Mouse (Mus musculus): ENCODE measurements around the gene Rnaseh2b. TPM values are rescaled to one million over a fixed set of nuclear protein-coding genes. Genes with fewer than 3 reads are reported as not detected.

The Rnaseh2b gene
- polyA plus RNA-seq, 1 experiment from 2014 or later: 58.1 TPM

- ATAC-seq (replicated peaks; ENCODE audit: low FRiP score, low TSS enrichment, low read depth): no peak
- WGBS: 30% methylated on average over 2 of the region's 2 CpGs
Measured at GRCm38 (mm10) chr14:62327171-62327570, 34.8 kb downstream of the Rnaseh2b start.

DNA sequence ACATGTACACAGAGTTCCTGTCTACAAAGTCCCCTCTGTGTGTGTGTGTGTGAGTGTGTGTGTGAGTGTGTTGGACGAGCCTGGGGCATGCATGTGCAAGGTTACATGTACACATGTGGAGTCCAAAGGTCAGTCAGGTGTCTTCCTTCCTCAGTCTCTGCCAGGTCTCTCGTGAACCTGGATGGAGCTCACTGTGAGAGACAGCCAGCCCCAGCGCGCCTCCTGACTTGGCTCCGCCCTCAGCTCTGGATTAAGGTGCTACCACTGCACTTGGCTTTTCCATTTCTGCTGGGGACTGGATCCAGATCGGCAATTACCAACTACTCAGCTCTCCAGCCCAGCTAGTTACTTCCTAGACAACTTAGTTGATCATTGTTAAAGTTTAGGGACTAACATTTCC is 36.2 kb downstream of the Rnaseh2b start:
- Histone ChIP-seq H3K27ac (ENCODE audit: low read depth) (no peak overlapping the region), H3K27me3 (replicated peaks; ENCODE audit: control insufficient read depth, insufficient read depth, low read length) (no peaks in the 10 kb centered on the region), H3K9me3 (ENCODE audit: control insufficient read depth, low read length) (no peaks in the 10 kb centered on the region), H3K9ac (ENCODE audit: low read length) (no peak overlapping the region), H3K36me3 (ENCODE audit: control insufficient read depth, insufficient read depth, low read length) (no peaks in the 10 kb centered on the region), H3K4me2 (ENCODE audit: low read length) (no peak overlapping the region), H3K4me3 (ENCODE audit: low read depth, low read length) (no peak overlapping the region), H3K4me1 (replicated peaks; ENCODE audit: control insufficient read depth, insufficient read depth, low read length) (peaks cover 21% of the 10 kb centered on the region)
- WGBS: 32% methylated on average over 6 of the region's 6 CpGs
- ATAC-seq (replicated peaks; ENCODE audit: low FRiP score, low TSS enrichment, low read depth) (no peak), DNase-seq (ENCODE audit: low spot score) (no peak)

More at GRCm38 (mm10) chr14:62327171-62327570, 34.8 kb downstream of the Rnaseh2b start:
- DNase-seq (ENCODE audit: low spot score): no peak
- Histone ChIP-seq H3K4me2 (ENCODE audit: low read length) (no peak overlapping the region), H3K9ac (ENCODE audit: low read length) (no peak overlapping the region), H3K36me3 (ENCODE audit: control insufficient read depth, insufficient read depth, low read length) (no peaks in the 10 kb centered on the region), H3K9me3 (ENCODE audit: control insufficient read depth, low read length) (no peaks in the 10 kb centered on the region), H3K27me3 (replicated peaks; ENCODE audit: control insufficient read depth, insufficient read depth, low read length) (no peaks in the 10 kb centered on the region), H3K4me3 (ENCODE audit: low read depth, low read length) (no peak overlapping the region), H3K27ac (ENCODE audit: low read depth) (no peak overlapping the region), H3K4me1 (replicated peaks; ENCODE audit: control insufficient read depth, insufficient read depth, low read length) (0 out of 2 replicates have a peak, but pooled peaks cover 10% of the 10 kb centered on the region)

DNA sequence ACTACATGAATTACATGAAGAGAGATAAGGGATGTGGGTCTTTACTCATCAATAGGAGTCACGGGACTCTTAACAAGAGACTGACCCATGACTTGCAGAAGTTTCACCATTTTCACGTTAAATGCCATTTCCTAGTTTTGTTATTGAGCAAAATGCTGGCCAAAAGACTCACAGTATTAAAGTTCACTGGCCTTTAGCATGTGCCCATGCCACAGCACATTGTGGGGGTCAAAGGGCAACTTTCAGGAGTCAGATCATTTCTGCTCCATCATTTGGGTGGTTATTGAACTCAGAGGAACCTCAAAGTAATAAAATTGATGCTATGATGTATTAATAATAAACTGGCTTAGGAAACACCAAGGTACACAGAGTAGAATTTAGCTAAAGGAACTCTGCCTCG is 37.2 kb downstream of the Rnaseh2b start:
- DNase-seq (ENCODE audit: low spot score) (no peak), ATAC-seq (replicated peaks; ENCODE audit: low FRiP score, low TSS enrichment, low read depth) (no peak)
- 83% methylated on average over 3 of the region's 3 CpGs for WGBS
- Histone ChIP-seq H3K9ac (ENCODE audit: low read length) (no peak overlapping the region), H3K4me1 (replicated peaks; ENCODE audit: control insufficient read depth, insufficient read depth, low read length) (peaks cover 21% of the 10 kb centered on the region), H3K4me2 (ENCODE audit: low read length) (no peak overlapping the region), H3K36me3 (ENCODE audit: control insufficient read depth, insufficient read depth, low read length) (no peaks in the 10 kb centered on the region), H3K9me3 (ENCODE audit: control insufficient read depth, low read length) (no peaks in the 10 kb centered on the region), H3K27me3 (replicated peaks; ENCODE audit: control insufficient read depth, insufficient read depth, low read length) (no peaks in the 10 kb centered on the region), H3K4me3 (ENCODE audit: low read depth, low read length) (no peak overlapping the region), H3K27ac (ENCODE audit: low read depth) (no peak overlapping the region)

- 17% methylated on average over 6 of the region's 6 CpGs for WGBS
- Histone ChIP-seq H3K4me3 (ENCODE audit: low read depth, low read length) (peak overlapping the region; percentile 79), H3K9ac (ENCODE audit: low read length) (peak overlapping the region; percentile 83), H3K27me3 (replicated peaks; ENCODE audit: control insufficient read depth, insufficient read depth, low read length) (no peaks in the 10 kb centered on the region), H3K27ac (ENCODE audit: low read depth) (no peak overlapping the region), H3K4me1 (replicated peaks; ENCODE audit: control insufficient read depth, insufficient read depth, low read length) (peaks cover 19% of the 10 kb centered on the region), H3K4me2 (ENCODE audit: low read length) (peak overlapping the region; percentile 86), H3K36me3 (ENCODE audit: control insufficient read depth, insufficient read depth, low read length) (no peaks in the 10 kb centered on the region), H3K9me3 (ENCODE audit: control insufficient read depth, low read length) (no peaks in the 10 kb centered on the region)
- DNase-seq (ENCODE audit: low spot score) (no peak), ATAC-seq (replicated peaks; ENCODE audit: low FRiP score, low TSS enrichment, low read depth) (no peak)
Measured at GRCm38 (mm10) chr14:62331457-62331856, 39.1 kb downstream of the Rnaseh2b start.

GRCm38 (mm10) chr14:62331866-62332619 is 39.7 kb downstream of the Rnaseh2b start:
- peak overlapping the region; percentile 83 for H3K9ac ChIP-seq (ENCODE audit: low read length)
- peak; percentile 86 for ATAC-seq (replicated peaks; ENCODE audit: low FRiP score, low TSS enrichment, low read depth)
- H3K27me3 ChIP-seq (replicated peaks; ENCODE audit: control insufficient read depth, insufficient read depth, low read length): no peaks in the 10 kb centered on the region
- H3K4me1 ChIP-seq (replicated peaks; ENCODE audit: control insufficient read depth, insufficient read depth, low read length): peaks cover 17% of the 10 kb centered on the region
- peak; percentile 97 for DNase-seq (ENCODE audit: low spot score)
- H3K4me3 ChIP-seq (ENCODE audit: low read depth, low read length): peak overlapping the region; percentile 79
- no peaks in the 10 kb centered on the region for H3K9me3 ChIP-seq (ENCODE audit: control insufficient read depth, low read length)
- H3K36me3 ChIP-seq (ENCODE audit: control insufficient read depth, insufficient read depth, low read length): no peaks in the 10 kb centered on the region
- peak overlapping the region; percentile 86 for H3K4me2 ChIP-seq (ENCODE audit: low read length)
- under 1% methylated on average over 62 of the region's 62 CpGs for WGBS
- H3K27ac ChIP-seq (ENCODE audit: low read depth): peak overlapping the region; percentile 86

- H3K4me3 ChIP-seq (ENCODE audit: low read depth, low read length): no peak overlapping the region
Measured at GRCm38 (mm10) chr14:62333909-62334687, 41.7 kb downstream of the Rnaseh2b start.

GRCm38 (mm10) chr14:62339196-62339595 is 46.8 kb downstream of the Rnaseh2b start:
- WGBS: 95% methylated on average over 1 of the region's 1 CpGs
- ATAC-seq (replicated peaks; ENCODE audit: low FRiP score, low TSS enrichment, low read depth) (no peak), DNase-seq (ENCODE audit: low spot score) (no peak)
- H3K4me1 ChIP-seq (replicated peaks; ENCODE audit: control insufficient read depth, insufficient read depth, low read length): peaks cover 9% of the 10 kb centered on the region; the same call in 1 of the 2 replicates
- no peaks in the 10 kb centered on the region for H3K36me3 ChIP-seq (ENCODE audit: control insufficient read depth, insufficient read depth, low read length)
- H3K27ac ChIP-seq (ENCODE audit: low read depth): no peak overlapping the region
- no peaks in the 10 kb centered on the region for H3K9me3 ChIP-seq (ENCODE audit: control insufficient read depth, low read length)
- no peak overlapping the region for H3K9ac ChIP-seq (ENCODE audit: low read length)
- H3K4me3 ChIP-seq (ENCODE audit: low read depth, low read length): no peak overlapping the region
- no peak overlapping the region for H3K4me2 ChIP-seq (ENCODE audit: low read length)
- H3K27me3 ChIP-seq (replicated peaks; ENCODE audit: control insufficient read depth, insufficient read depth, low read length): no peaks in the 10 kb centered on the region

More at GRCm38 (mm10) chr14:62333909-62334687, 41.7 kb downstream of the Rnaseh2b start:
- Histone ChIP-seq H3K4me2 (ENCODE audit: low read length) (no peak overlapping the region), H3K9ac (ENCODE audit: low read length) (no peak overlapping the region), H3K27me3 (replicated peaks; ENCODE audit: control insufficient read depth, insufficient read depth, low read length) (no peaks in the 10 kb centered on the region), H3K9me3 (ENCODE audit: control insufficient read depth, low read length) (no peaks in the 10 kb centered on the region), H3K27ac (ENCODE audit: low read depth) (no peak overlapping the region), H3K36me3 (ENCODE audit: control insufficient read depth, insufficient read depth, low read length) (no peaks in the 10 kb centered on the region), H3K4me1 (replicated peaks; ENCODE audit: control insufficient read depth, insufficient read depth, low read length) (peaks cover 17% of the 10 kb centered on the region)
- peak; percentile 41 for DNase-seq (ENCODE audit: low spot score)
- no peak for ATAC-seq (replicated peaks; ENCODE audit: low FRiP score, low TSS enrichment, low read depth)
- 74% methylated on average over 9 of the region's 9 CpGs for WGBS

DNA sequence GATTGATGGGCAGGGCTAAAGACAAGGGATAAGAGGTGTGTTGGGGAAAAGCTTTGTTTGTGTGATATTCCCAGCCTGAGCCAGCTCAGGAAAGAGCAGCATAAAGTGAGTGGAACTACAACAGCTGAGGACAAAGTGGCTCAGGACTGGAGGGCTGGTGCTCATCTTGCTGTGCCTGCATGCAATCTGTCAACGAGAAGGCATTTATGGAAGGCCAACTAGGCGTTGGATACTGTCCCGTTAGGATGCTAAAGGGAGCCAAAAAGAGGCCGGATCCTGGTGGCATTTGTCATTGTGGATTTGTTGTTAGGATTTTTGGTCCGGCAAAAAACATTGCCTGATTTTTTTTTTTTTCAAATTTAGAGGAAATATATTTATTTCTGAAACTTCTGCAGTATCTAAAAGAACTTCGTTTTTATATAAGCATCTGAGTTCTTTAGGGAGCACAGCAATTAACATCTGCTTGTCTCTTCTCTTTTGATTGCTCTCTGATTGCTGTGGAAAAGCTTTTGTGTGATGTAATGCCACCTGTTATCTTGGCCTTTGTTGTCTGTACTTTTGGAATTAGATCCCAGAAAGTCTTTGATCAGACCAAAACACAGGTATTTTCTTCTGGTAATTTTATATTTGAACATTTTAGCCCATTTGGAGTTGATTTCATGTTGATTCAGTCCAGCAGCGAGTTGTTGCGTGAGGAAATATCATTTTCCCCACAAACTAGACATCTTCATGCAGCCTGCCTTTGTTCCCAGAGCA is 49.7 kb downstream of the Rnaseh2b start:
- H3K27ac ChIP-seq (ENCODE audit: low read depth): no peak overlapping the region
- no peaks in the 10 kb centered on the region for H3K36me3 ChIP-seq (ENCODE audit: control insufficient read depth, insufficient read depth, low read length)
- no peak for DNase-seq (ENCODE audit: low spot score)
- 62% methylated on average over 8 of the region's 8 CpGs for WGBS
- no peaks in the 10 kb centered on the region for H3K27me3 ChIP-seq (replicated peaks; ENCODE audit: control insufficient read depth, insufficient read depth, low read length)
- no peak overlapping the region for H3K4me2 ChIP-seq (ENCODE audit: low read length)
- H3K9me3 ChIP-seq (ENCODE audit: control insufficient read depth, low read length): no peaks in the 10 kb centered on the region
- no peak overlapping the region for H3K4me3 ChIP-seq (ENCODE audit: low read depth, low read length)
- no peak overlapping the region for H3K9ac ChIP-seq (ENCODE audit: low read length)
- ATAC-seq (replicated peaks; ENCODE audit: low FRiP score, low TSS enrichment, low read depth): no peak
- H3K4me1 ChIP-seq (replicated peaks; ENCODE audit: control insufficient read depth, insufficient read depth, low read length): peaks cover 9% of the 10 kb centered on the region; the same call in 1 of the 2 replicates

Data from intestine, embryonic 14.5 days (tissue).